Mouse (Mus musculus) CH12F3 (cell line): ENCODE results near the gene Syt7.

ENCODE experiments used
- in situ Hi-C: fragments of 300-500 bp; cut with MboI; formaldehyde crosslinking; loops from 2 replicates; pipeline ENCODE4 v1.14.3; 2020; ENCODE audit warnings: low sequenced_read_pairs

Syt7 gene

GRCm38 (mm10) chr19:10454718-10455436 lies 66.0 kb downstream of the Syt7 start:
- in situ Hi-C loops = loop anchor here (5.0 kb wide), 1 partner anchor 37 kb away; no protein-coding TSS in a partner anchor

DNA sequence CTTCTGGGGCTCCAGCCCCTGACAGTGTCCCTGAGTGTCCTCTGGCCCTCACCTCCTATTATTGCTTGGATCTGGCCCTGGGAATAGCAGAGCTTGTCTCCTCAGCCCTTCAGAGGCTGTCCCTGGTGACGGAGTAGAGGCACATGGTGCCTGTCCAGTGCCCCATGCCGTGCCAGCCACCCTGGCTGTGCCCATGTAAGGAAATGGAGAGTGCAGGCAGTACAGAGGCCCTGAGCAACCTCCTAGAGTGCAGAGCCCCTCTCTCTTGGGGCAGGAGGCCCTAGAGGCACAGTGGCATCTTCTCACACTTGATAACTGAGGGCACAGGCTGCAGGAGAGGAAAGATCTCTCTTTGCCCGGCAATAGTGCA lies 66.5 kb downstream of the Syt7 start:
- in situ Hi-C loops = no loop called here

DNA sequence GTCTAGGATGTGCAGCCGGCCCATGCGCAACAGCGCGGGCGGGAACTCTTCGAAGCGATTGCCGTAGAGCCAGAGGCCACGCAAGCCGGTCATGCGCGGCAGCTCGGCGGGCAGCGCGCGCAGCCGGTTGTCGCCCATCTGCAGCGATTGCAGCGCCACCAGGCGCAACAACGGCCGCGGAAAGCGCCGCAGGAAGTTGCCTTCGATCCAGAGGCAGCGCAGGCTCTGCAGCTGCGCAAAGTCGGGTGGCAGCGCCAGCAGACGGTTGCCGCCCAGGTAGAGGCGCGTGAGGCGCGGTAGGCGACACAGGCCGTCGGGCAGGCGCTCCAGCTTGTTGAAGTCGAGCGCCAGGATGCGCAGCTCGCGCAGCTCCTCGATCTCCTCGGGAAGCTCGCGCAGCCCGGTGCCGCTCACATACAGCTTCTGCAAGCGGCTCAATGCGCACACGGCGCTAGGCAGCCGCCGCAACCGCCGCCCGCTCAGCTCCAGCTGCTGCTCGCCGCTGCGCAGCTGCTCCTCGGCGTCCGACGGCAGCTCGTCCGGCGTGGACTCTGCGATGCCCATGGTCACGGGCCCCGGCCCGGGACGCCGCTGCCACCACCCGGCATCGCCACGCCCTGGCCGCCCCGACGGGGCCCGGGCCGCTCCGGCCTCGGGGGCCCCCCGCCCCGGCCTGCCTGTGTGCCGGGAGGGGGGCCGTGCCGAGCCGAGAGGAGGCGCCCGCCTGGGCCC lies 68.0 kb downstream of the Syt7 start, which contains the start of gene Lrrc10b:
Lrrc10b (minus strand) TSS at position 722 of the 732 bp plus-strand sequence.
- in situ Hi-C loops = no loop called here

GRCm38 (mm10) chr19:10457484-10457800 lies 68.6 kb downstream of the Syt7 start:
- in situ Hi-C loops = no loop called here

DNA sequence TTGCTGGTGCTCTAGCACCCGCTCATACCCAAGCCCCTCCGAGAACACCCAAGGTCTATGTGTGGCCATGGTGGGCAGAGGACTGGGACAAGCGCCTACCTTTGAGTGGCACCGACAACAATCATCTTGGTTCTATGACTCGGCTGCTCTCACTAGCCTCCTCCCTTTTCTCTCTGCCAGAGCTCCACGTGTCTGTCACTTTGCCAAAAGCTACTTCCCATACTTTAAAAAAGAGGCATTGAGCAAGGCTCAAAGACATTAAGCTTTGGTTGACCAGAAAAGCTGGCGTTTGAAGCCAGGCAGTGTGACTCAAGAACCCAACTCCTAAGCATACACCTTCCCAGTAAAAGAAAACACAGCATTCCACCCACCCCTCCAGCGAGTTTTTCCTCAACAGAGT lies 69.2 kb downstream of the Syt7 start:
- in situ Hi-C loops = no loop called here

DNA sequence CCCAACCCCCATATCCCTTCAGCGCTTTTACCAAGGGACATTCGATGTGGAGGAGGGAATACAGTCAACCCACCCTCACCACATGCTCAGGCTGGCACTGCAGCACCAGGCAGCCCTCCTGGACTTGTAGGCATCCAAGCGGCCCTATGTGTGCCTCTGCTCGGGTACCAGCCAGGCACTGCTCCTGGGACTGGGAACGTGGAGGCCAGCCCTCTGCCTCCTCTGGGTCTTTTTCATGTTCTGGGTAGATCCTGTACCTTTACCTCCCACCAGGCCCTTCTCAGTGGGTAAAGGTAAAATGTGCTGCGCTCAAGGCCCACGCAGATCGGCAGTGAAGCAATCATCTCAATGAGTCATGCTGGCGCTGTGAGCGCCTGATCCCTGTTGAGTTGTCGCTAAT lies 71.0 kb downstream of the Syt7 start:
- in situ Hi-C loops = no loop called here

DNA sequence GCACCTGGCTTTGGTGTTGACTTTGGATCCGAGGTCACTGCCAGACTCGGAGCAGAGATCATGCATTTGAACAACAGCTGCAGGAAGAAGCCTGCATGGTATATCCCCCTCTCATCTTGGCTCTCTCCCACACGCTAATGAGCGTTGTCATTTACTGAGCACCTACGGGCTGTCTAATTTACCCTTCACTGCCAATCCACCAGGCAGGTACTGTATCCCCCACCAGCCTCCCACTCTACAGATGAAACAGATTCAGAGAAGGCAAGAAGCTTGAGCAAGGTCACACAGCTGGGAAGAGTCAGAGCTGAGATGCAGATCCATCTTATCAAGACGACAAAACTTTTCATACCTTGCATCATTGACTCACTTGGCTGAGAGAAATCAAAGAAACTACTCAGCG lies 72.7 kb downstream of the Syt7 start:
- in situ Hi-C loops = no loop called here

- in situ Hi-C loops = no loop called here
Observed at GRCm38 (mm10) chr19:10464427-10464826, 75.5 kb downstream of the Syt7 start.

DNA sequence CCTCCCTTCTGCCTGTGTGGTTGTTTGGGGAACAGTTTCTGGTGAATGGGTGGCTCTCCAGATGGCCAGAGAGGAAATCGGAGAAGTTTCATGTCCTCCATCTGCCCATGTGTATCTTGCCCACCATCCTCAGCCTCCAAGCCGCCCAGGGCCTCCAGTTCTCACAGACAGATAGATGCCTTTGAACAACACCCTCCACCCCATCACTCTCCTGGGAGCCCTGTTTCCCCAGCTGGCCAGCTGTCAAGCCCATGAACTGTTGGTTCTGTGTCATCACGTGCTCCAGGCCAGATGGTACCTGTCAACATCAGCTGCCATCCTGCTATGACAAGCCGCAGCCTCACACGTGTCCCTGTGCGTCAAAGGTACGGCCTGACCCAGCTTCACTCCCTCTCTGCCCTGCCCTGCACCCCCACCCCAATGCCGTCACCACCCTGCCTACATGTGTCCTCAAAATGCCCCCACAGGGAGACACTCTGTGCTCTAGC lies 80.3 kb downstream of the Syt7 start:
- in situ Hi-C loops = no loop called here

GRCm38 (mm10) chr19:10472958-10473357 lies 84.1 kb downstream of the Syt7 start:
- in situ Hi-C loops = no loop called here

GRCm38 (mm10) chr19:10473779-10474178 lies 84.9 kb downstream of the Syt7 start:
- in situ Hi-C loops = no loop called here

DNA sequence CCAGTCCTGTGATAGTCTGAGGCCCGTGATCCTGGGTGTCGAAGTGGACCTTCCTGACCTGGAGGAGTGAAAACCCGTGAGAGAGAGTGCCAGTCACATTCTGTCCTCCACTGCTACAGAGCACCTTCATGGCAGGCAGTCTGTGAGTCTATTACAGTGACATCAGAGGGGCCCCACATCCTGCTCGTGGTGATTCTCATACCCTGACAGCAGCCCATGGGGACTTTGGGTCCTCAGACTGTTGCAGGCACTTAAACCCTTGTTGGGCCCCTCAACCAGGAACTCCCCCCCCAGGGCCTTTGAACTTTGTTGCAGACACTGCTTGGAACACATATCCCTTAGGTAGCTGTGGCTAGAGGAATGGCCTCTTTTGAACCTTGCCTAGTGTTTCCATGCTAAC lies 90.7 kb downstream of the Syt7 start:
- in situ Hi-C loops = no loop called here

DNA sequence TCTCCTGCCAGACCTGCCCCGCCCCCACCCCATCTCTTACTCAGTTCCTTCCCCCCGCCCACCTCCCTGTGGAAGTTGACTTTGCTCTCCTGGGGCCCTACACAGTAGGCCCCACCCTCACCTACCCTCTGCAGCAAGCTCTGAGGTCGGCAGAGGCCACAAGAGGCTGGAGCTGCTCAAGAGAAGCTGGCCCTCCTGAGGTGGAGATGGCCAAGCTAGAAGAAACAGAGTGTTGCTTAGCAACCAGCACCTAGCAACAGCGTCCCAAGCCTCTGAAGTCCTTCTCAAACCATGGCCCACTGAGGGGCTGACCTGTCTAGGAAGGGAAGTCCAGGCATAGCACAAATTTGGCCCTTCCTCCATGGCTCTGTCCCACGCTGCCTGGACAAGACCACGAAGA lies 93.8 kb downstream of the Syt7 start, which contains the start of gene Ppp1r32:
Ppp1r32 (minus strand) TSS at position 226 of the 400 bp plus-strand sequence.
- in situ Hi-C loops = loop anchor here (10.0 kb wide), 1 partner anchor 218 kb away; no protein-coding TSS in a partner anchor

- in situ Hi-C loops = loop anchor here (10.0 kb wide), 1 partner anchor 222 kb away; no protein-coding TSS in a partner anchor
Observed at GRCm38 (mm10) chr19:10486264-10486738, 97.4 kb downstream of the Syt7 start.

DNA sequence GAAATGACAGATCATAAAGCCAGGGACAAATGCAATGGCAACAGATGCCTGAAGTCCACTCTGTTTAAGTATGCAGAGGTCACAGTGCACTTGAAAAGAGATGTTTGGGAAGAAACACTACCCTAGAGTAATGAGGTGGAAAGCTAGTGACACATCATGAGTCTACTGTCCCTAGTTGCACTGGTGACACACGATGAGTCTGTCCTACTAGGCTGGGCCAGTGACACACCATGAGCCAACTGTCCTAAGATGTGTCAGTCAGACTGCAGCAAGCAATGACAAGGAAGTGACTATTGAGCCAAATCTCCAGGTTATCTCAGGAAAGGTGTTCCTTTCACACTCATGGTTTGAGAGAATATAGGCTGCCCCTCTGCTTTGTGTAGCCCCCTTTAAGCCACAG lies 106.8 kb downstream of the Syt7 start:
- in situ Hi-C loops = no loop called here

DNA sequence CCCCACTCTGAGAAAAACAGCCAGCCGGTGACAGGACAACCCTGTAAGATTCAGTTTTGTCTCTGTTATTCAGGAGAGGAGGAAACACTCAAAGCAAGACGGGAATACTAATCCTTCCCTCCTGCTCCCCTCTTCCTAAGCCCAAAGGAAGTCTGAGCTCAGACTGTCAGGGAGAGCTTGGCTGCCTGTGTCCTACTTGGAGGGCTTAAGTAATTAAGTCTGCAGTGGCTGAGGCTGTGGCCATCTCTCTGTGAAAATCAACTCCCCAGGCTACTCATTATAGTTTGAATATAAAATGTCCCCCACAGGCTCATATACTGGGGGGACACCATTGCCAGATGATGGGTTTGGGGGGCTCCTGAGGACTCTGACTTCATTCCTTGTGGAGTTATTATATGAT lies 108.1 kb downstream of the Syt7 start:
- in situ Hi-C loops = no loop called here

DNA sequence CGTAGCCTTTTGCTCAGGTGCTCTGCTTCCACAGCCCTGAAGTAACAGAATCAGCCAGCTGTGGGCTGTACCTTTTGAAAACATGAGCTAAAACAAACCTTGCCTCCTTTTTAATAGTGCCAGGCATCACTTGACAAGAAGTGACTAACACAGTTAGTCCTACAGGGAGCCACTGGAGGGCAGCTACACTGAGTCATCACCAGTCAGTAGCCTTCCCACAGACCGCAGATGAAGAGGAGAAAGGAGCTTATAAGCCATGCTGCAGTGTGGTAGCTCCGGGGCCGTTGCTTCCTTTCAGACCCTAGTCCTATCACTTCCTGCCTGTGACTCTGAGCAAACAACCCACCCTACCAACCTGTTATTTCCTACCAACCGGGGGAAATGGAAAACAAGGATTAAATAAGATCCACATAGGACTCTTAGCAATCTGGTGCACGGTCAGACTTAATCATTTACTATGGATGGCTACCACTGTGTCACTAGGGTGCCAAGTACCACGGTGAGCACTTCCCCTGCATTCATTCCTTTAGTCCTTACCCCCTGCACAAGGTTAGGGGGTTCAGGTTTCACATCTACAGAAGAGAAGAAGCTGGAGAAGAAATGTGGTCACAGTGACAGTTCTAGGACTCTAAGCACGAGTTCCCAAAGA lies 108.7 kb downstream of the Syt7 start:
- in situ Hi-C loops = no loop called here

GRCm38 (mm10) chr19:10500581-10500980 lies 111.7 kb downstream of the Syt7 start:
- in situ Hi-C loops = no loop called here

- in situ Hi-C loops = no loop called here
Observed at GRCm38 (mm10) chr19:10502571-10502970, 113.7 kb downstream of the Syt7 start.
